Mouse (Mus musculus) midbrain, embryonic 14.5 days (tissue): Measurements from ENCODE around the gene Rerg. TPM values are rescaled to one million over a fixed set of nuclear protein-coding genes. Genes with fewer than 3 reads are reported as not detected.

Experiments
- ATAC-seq: fragments of 200-750 bp; cut with Nextera tagmentation; 2 replicates; pipeline ENCODE4 v1.8.0; 2017; ENCODE audit warnings: moderate number of reproducible peaks, moderate library complexity; ENCODE audit not compliant: low FRiP score, low TSS enrichment
- DNase-seq: peaks from one replicate; pipeline ENCODE4 v3.0.0-alpha.2; 2015
- H3K27ac ChIP-seq: fragments of 300-500 bp; sonication (generic); replicated peaks from 2 replicates; pipeline ENCODE4 v1.5.1; 2014; ENCODE audit warnings: mild to moderate bottlenecking, low read depth, low read length, moderate library complexity
- H3K27me3 ChIP-seq: fragments of 300-500 bp; sonication (generic); 2 replicates; pipeline ENCODE4 v1.6.1; 2014; ENCODE audit warnings: low read length, control low read depth, mixed read lengths; ENCODE audit not compliant: control insufficient read depth, insufficient read depth
- H3K36me3 ChIP-seq: fragments of 300-500 bp; sonication (generic); 2 replicates; pipeline ENCODE4 v1.6.1; 2014; ENCODE audit warnings: low read length, control low read depth; ENCODE audit not compliant: control insufficient read depth, insufficient read depth
- H3K4me1 ChIP-seq: fragments of 300-500 bp; sonication (generic); 2 replicates; pipeline ENCODE4 v1.6.1; 2014; ENCODE audit warnings: mild to moderate bottlenecking, antibody characterized with exemption, low read length, control low read depth; ENCODE audit not compliant: control insufficient read depth, insufficient read depth
- H3K4me2 ChIP-seq: fragments of 300-500 bp; sonication (generic); 2 replicates; pipeline ENCODE4 v1.6.1; 2014; ENCODE audit warnings: mild to moderate bottlenecking, low read length, moderate library complexity
- H3K4me3 ChIP-seq: fragments of 300-500 bp; sonication (generic); replicated peaks from 2 replicates; pipeline ENCODE4 v1.5.1; 2014; ENCODE audit warnings: low read depth, low read length
- H3K9ac ChIP-seq: fragments of 300-500 bp; sonication (generic); replicated peaks from 2 replicates; pipeline ENCODE4 v1.6.1; 2014; ENCODE audit warnings: mild to moderate bottlenecking, low read length, moderate library complexity
- H3K9me3 ChIP-seq: fragments of 300-500 bp; sonication (generic); 2 replicates; pipeline ENCODE4 v1.6.1; 2016; ENCODE audit warnings: low read length, control low read depth, mixed read lengths; ENCODE audit not compliant: control insufficient read depth
- WGBS: fragments of 180-500 bp; shearing (Covaris S2); extraction: QIAGEN DNeasy Blood & Tissue Kit; methylation state at CpG from one replicate; pipeline ENCODE4 v1.1.7; 2014; 5-methylcytosine and 5-hydroxymethylcytosine counted together
- polyA plus RNA-seq: library from polyadenylated mRNA; unstranded; fragments of >200 nt; fragmentation: Nextera tagmentation; extraction: Ambion mirVana; gene quantifications from 2 replicates; pipeline ENCODE4 v1.2.1, GENCODE M21; 2014

Rerg gene
- polyA plus RNA-seq: 5.8 and 5.9 TPM in 2 replicates

DNA sequence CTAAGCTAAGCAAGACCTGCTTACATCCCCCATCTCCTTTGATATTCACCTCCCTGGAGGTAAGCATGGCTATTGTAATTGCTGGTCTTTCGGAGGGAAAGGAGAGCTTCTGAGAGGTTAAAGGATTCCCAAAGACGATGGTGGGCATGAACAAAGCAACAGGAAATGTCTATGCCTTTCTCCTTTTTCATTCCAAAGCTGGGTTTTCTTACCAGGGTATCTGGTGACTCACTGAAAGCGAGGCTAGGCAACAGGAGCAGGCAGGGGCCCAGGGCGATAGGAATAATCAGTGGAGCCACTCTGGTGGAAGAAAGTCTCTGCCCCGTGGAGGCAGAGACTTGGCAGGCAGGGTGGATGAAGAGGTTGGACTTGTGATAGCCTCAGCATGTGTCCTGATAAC is at the start of gene Rerg:
Rerg (minus strand) TSS at position 272 of the 400 bp plus-strand sequence.
- peak within 1 kb of the TSS; percentile 52 for H3K4me3 ChIP-seq
- H3K9me3 ChIP-seq: no peaks in the 10 kb centered on the region
- 0 out of 2 replicates have a peak within 1 kb of the TSS, but pooled peaks have one; percentile 5 for H3K27ac ChIP-seq
- 12% methylated on average over 5 of the region's 5 CpGs for WGBS
- peak within 1 kb of the TSS; percentile 93 for H3K4me2 ChIP-seq
- H3K4me1 ChIP-seq: 0 out of 2 replicates have a peak, but pooled peaks cover 4% of the 10 kb centered on the region
- ATAC-seq (no peak), DNase-seq (no peak)
- no peaks in the 10 kb centered on the region for H3K36me3 ChIP-seq
- peaks cover 4% of the 10 kb centered on the region; the same call in 1 of the 2 replicates for H3K27me3 ChIP-seq
- H3K9ac ChIP-seq: peak within 1 kb of the TSS; percentile 57

DNA sequence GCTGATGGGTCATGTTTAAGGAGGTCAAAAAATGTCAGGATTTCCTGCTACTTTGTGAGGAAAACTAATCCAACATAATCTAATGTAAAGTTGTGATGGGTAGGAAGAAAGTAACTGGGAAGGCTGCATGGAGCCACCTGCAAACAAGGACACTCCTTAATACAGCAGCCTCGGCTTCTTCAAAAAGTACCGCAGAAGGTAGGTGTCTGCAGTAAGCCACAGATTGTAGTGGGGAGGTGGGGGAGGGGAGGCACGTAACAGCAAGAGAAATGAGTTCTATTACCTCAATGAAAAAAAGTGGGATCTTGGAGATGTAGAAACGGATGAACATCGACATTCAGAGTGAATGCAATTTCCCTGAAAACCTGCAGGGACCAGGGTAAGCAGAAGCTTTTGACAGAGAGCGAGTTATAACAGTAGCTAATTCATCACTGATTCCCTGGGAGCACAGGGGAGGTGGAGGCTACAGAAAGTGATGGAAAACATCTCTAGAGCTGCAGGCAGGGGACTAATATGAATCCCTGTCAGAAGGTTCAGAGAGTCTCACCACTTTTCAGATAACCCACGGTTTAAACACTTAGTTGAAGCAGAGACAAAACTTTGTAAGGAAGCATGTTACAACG is 47.7 kb upstream of the Rerg start:
- H3K9me3 ChIP-seq: no peaks in the 10 kb centered on the region
- no peak overlapping the region for H3K9ac ChIP-seq
- H3K4me1 ChIP-seq: no peaks in the 10 kb centered on the region
- no peaks in the 10 kb centered on the region for H3K27me3 ChIP-seq
- ATAC-seq (no peak), DNase-seq (no peak)
- WGBS: 87% methylated on average over 8 of the region's 8 CpGs
- H3K27ac ChIP-seq: no peak overlapping the region
- no peak overlapping the region for H3K4me2 ChIP-seq
- H3K4me3 ChIP-seq: no peak overlapping the region
- H3K36me3 ChIP-seq: no peaks in the 10 kb centered on the region

DNA sequence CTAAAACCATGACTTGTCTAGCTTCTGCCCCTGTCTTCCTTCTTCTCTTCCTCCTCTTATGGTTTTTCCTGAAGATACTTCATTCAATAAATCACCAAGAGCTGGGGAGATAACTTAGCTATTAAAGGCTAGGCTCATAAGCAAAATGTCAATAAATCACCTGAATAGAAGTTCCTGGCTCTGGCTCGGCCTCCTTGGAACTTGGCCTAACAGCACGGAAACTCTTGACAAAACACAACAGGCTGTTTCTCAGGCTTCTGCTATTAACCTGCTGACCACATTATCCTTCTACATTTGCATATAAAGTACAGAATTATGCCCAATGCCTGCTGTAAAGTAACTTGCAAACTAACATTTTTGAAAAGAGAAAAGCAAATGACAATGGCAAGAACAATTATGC is 41.1 kb upstream of the Rerg start:
- no peak overlapping the region for H3K9ac ChIP-seq
- H3K9me3 ChIP-seq: no peaks in the 10 kb centered on the region
- 91% methylated on average over 2 of the region's 2 CpGs for WGBS
- H3K4me2 ChIP-seq: no peak overlapping the region
- DNase-seq (no peak), ATAC-seq (no peak)
- H3K27me3 ChIP-seq: no peaks in the 10 kb centered on the region
- no peaks in the 10 kb centered on the region for H3K36me3 ChIP-seq
- no peak overlapping the region for H3K4me3 ChIP-seq
- no peaks in the 10 kb centered on the region for H3K4me1 ChIP-seq
- no peak overlapping the region for H3K27ac ChIP-seq

DNA sequence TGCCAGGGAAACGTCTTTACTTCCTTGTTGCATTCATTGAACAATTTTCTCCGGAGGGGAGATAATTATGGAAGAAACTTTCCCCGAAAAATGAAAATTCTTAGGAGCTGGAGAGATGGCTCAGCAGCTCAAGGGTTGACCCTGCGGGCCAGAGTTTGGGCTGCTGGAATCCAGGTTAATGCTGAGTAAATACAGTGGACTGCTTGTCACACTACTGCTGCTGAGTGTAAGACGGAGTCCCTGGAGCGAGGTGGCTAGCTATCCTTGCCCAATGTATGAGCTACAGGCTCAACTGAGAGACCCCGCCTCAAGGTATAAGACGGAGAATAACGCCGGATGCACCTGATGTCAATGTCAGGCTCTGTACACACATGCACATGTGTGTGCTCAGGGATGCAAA is 40.7 kb upstream of the Rerg start:
- DNase-seq: no peak
- no peaks in the 10 kb centered on the region for H3K36me3 ChIP-seq
- H3K4me2 ChIP-seq: no peak overlapping the region
- H3K4me3 ChIP-seq: no peak overlapping the region
- no peaks in the 10 kb centered on the region for H3K4me1 ChIP-seq
- ATAC-seq: no peak
- 94% methylated on average over 10 of the region's 10 CpGs for WGBS
- no peaks in the 10 kb centered on the region for H3K27me3 ChIP-seq
- H3K9me3 ChIP-seq: no peaks in the 10 kb centered on the region
- H3K27ac ChIP-seq: no peak overlapping the region
- no peak overlapping the region for H3K9ac ChIP-seq

DNA sequence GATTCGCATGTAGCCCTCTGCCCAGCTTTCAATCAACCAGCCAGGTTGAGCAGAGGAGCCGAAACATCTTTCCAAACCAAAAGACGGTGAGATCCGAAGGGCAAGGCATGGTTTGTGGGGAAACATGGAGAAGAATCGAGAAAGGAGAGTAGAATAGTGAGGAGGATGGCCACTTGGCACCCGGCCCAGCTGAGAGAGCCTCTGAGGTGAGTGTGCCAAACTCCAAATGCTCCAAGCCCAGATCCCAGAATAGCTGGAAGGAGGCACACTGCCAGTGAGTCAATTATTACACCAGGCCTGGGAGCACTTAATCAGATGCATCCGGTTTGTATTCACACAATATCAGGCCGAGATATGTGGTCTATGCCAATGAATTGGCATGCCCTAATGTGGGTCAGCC is 39.7 kb upstream of the Rerg start:
- Histone ChIP-seq H3K9ac (no peak overlapping the region), H3K27ac (no peak overlapping the region), H3K9me3 (no peaks in the 10 kb centered on the region), H3K27me3 (no peaks in the 10 kb centered on the region), H3K4me2 (no peak overlapping the region), H3K4me1 (no peaks in the 10 kb centered on the region), H3K36me3 (no peaks in the 10 kb centered on the region), H3K4me3 (no peak overlapping the region)
- 86% methylated on average over 8 of the region's 8 CpGs for WGBS
- peak; percentile 61 for DNase-seq
- no peak for ATAC-seq

DNA sequence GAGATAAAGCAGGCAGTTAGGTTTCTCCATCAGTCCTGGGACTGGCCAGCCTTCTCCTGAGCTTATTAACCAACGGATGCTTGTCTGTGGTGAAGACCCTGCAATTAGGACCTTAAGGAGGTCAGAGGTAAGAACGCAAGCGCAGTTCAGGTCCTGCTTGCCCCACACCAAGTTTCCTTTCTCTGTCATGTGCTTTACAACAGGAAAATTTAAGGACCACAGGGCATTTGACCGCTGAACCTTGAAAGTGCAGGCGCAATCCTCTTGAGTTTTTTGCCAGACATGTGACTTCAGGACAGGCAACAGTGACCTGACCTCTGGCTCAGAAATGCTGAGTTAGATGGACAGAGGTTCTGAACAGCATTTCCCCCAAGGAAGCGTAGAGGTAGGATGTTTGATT is 36.8 kb upstream of the Rerg start:
- Histone ChIP-seq H3K4me2 (no peak overlapping the region), H3K4me3 (no peak overlapping the region), H3K27ac (no peak overlapping the region), H3K9me3 (no peaks in the 10 kb centered on the region), H3K9ac (no peak overlapping the region), H3K27me3 (no peaks in the 10 kb centered on the region), H3K4me1 (no peaks in the 10 kb centered on the region), H3K36me3 (no peaks in the 10 kb centered on the region)
- WGBS: 94% methylated on average over 6 of the region's 6 CpGs
- DNase-seq (no peak), ATAC-seq (no peak)

DNA sequence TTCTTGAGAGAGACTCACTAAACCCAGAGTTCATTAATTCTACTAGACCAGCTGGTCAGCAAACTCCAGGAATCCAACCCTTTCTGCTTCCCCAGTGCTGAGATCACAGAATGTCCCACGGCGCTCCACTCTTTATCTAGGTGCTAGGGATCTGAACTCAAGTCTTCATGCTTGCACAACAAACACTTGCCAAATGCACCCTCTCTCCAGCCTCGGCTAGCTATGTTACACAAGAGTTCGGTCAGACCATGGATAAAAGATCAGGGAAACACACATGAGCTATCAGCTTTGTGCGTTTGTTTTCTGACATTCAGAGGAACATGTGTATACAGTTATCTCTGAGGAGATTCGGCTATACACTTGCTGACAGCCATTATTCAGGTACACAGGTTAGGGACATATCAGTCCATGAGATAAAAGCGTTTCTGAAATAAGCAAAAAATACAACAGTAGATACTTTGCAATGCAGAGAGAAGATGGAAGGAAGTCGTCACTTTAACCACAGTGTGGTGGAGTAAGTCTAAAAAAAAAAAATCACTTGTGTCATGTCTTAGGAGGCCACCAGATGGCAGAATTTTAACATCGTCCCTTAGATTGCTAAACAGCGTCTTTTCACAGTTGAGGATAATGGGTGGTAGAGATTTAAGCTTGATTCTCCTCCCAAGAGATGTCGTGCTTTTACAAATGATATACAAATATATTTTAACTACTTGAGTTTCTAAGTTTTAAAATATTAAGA is 35.5 kb upstream of the Rerg start:
- H3K4me1 ChIP-seq: no peaks in the 10 kb centered on the region
- WGBS: 58% methylated on average over 11 of the region's 11 CpGs
- no peak overlapping the region for H3K27ac ChIP-seq
- DNase-seq: peak; percentile 85
- no peak overlapping the region for H3K9ac ChIP-seq
- ATAC-seq: no peak
- H3K9me3 ChIP-seq: no peaks in the 10 kb centered on the region
- no peaks in the 10 kb centered on the region for H3K36me3 ChIP-seq
- H3K4me3 ChIP-seq: no peak overlapping the region
- H3K27me3 ChIP-seq: no peaks in the 10 kb centered on the region
- no peak overlapping the region for H3K4me2 ChIP-seq

DNA sequence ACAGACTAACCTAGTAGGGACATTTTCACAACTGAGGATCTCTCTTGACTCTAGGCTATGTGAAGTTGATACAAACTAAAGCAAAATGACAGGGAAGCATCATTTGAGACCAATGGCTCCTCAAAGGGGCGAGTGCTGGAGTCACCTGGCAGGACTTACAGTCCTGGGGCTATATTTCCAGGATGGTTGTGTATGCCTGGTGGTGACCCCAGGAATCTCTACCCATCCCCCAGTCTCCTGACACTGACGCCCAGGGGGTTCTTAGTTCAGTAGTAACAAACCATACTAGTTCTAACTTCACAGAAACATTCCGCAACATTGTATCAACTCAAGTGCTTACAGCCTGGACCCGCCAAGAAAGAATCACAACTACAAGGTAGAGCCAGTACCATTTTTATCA is 32.4 kb upstream of the Rerg start:
- no peaks in the 10 kb centered on the region for H3K9me3 ChIP-seq
- no peak overlapping the region for H3K4me2 ChIP-seq
- no peak for ATAC-seq
- 90% methylated on average over 4 of the region's 4 CpGs for WGBS
- H3K36me3 ChIP-seq: no peaks in the 10 kb centered on the region
- no peak overlapping the region for H3K9ac ChIP-seq
- no peaks in the 10 kb centered on the region for H3K27me3 ChIP-seq
- no peak for DNase-seq
- no peak overlapping the region for H3K4me3 ChIP-seq
- no peaks in the 10 kb centered on the region for H3K4me1 ChIP-seq
- no peak overlapping the region for H3K27ac ChIP-seq

DNA sequence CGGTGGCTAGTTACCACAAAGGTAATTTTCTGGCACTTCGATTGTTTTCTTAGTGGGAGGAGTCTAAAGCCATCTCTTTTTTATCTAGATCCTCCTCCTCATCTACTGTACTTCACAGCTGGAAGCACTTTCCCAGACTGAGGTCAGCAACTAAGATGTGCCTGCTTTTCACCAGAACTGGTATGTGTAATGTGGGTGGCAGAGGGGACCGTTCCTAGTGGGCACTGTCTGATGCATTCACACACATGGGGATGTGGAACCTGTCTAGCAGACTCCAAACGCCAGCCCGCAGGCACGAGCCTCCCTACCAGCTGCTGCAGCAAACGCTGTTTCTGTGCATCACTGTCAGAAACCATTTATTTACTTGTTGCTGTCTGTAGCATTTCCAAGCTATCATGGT is 31.3 kb upstream of the Rerg start:
- 78% methylated on average over 7 of the region's 7 CpGs for WGBS
- no peak for DNase-seq
- no peaks in the 10 kb centered on the region for H3K27me3 ChIP-seq
- H3K9me3 ChIP-seq: no peaks in the 10 kb centered on the region
- ATAC-seq: no peak
- no peaks in the 10 kb centered on the region for H3K4me1 ChIP-seq
- H3K4me2 ChIP-seq: no peak overlapping the region
- no peak overlapping the region for H3K27ac ChIP-seq
- no peak overlapping the region for H3K4me3 ChIP-seq
- H3K9ac ChIP-seq: no peak overlapping the region
- no peaks in the 10 kb centered on the region for H3K36me3 ChIP-seq
